Mouse (Mus musculus): ENCODE measurements around the gene Mnd1.

DNA sequence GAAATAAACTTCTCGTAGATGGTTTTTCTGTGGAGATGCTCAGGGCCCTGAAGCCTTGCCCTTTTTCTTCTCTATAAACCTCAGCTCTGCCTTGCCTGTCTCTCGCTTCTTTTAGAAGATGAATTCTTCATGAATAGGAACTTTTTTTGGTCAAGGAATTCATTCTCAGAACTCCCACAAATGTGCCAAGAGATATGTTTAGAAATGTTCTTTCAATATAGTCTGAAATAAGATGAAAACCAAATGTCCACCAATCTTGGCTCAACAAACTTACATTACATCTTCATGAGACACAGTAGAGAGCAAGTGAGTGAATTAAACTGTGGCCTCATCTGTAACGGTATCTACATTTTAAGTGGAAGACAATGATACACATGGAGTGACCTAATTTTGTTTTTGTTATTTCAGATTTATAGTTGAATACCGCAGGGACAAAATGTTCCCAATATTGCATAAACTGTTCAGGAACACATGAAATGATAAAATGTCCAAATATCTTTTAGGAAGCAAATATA is 74.3 kb downstream of the Mnd1 start:
- TF ChIP-seq CTCF (IDR thresholded peaks at IDR 0.05) = no peak
- TF ChIP-seq POLR2A (IDR thresholded peaks at IDR 0.05; ENCODE audit: insufficient read depth, low read depth, low read length) = no peak

Measured in heart, adult 2 months (tissue).